14 mouse cellular contexts compared by ENCODE assay signal in the genomic region with DNA sequence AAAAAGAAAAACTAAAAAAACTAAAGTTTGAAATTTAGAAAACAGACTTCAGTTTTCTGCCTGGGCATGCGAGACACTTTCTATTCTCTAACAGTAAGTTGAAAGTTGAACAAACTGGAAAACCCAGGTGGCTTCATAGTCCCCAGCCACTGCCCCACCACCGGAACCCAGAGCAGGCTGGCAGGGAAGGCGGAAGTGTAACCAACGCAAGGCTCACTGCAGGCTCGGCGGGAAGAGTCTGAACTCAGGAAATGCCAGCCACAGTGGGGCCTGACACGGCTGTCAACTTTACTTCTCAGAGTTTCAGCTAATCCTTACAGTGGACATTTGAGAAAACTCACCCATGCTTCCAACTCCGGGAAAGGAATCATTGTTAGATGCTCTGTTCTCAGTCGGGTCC.
DNase-seq lines count a peak whose midpoint lies in the region; ATAC-seq and TF ChIP-seq lines count a peak whose summit lies in the region.
"Had no signal": no experiment of that assay in that cellular context is flagged by ENCODE, and none has a peak within 500 bp of the region (broad histone marks: within the 10 kb centered on the region; RNA-seq: fewer than 3 reads in every experiment).

No protein-coding gene starts in this region.

- no peak overlapping the region for H3K4me3 ChIP-seq in lung, postnatal 0 days (ENCODE audit: low read depth, low read length)
- no peak overlapping the region for H3K4me3 ChIP-seq in embryonic facial prominence, embryonic 15.5 days (replicated peaks)
- H3K4me3 ChIP-seq in hindbrain, embryonic 16.5 days (ENCODE audit: low read length): no peak overlapping the region
- H3K4me3 ChIP-seq: heart, embryonic 10.5 days; limb, embryonic 13.5 days had no signal

- peak; percentile 21 for DNase-seq in lung, postnatal 36 days
- no peak for DNase-seq in lung, postnatal 0 days (ENCODE audit: low spot score)
- peak; percentile 15 for DNase-seq in spleen, adult 12 weeks (ENCODE audit: low spot score)
- DNase-seq in thymus, postnatal 36 days: peak; percentile 64 to 79
- no peak for DNase-seq in ovary, postnatal 14 days (ENCODE audit: low spot score)
- no peak for DNase-seq in adrenal gland, adult 18-20 months (ENCODE audit: low spot score in 2 of 2)
- DNase-seq: cerebellum, postnatal 25 days; kidney, adult 9 months; layer of hippocampus, adult 9-11 months; lung, postnatal 14 days had no signal

- H3K9ac ChIP-seq in lung, postnatal 0 days (replicated peaks; ENCODE audit: low read depth): no peak overlapping the region
- H3K9ac ChIP-seq in embryonic facial prominence, embryonic 15.5 days: no peak overlapping the region
- H3K9ac ChIP-seq in hindbrain, embryonic 16.5 days (ENCODE audit: low read depth, low read length): no peak overlapping the region
- H3K9ac ChIP-seq: limb, embryonic 13.5 days had no signal

- no peaks in the 10 kb centered on the region for H3K9me3 ChIP-seq in lung, postnatal 0 days (ENCODE audit: low read length)
- H3K9me3 ChIP-seq in embryonic facial prominence, embryonic 15.5 days (replicated peaks): no peaks in the 10 kb centered on the region
- H3K9me3 ChIP-seq in hindbrain, embryonic 16.5 days (ENCODE audit: control insufficient read depth, low read length): no peaks in the 10 kb centered on the region; the same call in 1 of the 2 replicates
- H3K9me3 ChIP-seq: heart, embryonic 10.5 days; limb, embryonic 13.5 days had no signal

- no peaks in the 10 kb centered on the region for H3K4me1 ChIP-seq in lung, postnatal 0 days (ENCODE audit: insufficient read depth, low read depth, low read length)
- H3K4me1 ChIP-seq in embryonic facial prominence, embryonic 15.5 days: peaks cover 16% of the 10 kb centered on the region
- no peaks in the 10 kb centered on the region for H3K4me1 ChIP-seq in hindbrain, embryonic 16.5 days (ENCODE audit: control insufficient read depth, insufficient read depth, low read depth, low read length)
- H3K4me1 ChIP-seq: heart, embryonic 10.5 days had no signal

- H3K27me3 ChIP-seq in lung, postnatal 0 days (replicated peaks; ENCODE audit: insufficient read depth, low read length): no peaks in the 10 kb centered on the region
- H3K27me3 ChIP-seq in embryonic facial prominence, embryonic 15.5 days: no peaks in the 10 kb centered on the region
- H3K27me3 ChIP-seq in hindbrain, embryonic 16.5 days (replicated peaks; ENCODE audit: control insufficient read depth, insufficient read depth, low read length): no peaks in the 10 kb centered on the region
- H3K27me3 ChIP-seq: limb, embryonic 13.5 days had no signal

- no peak for ATAC-seq in lung, postnatal 0 days
- ATAC-seq in embryonic facial prominence, embryonic 15.5 days (ENCODE audit: insufficient number of reproducible peaks, low FRiP score, low TSS enrichment, low read depth): no peak
- no peak for ATAC-seq in hindbrain, embryonic 16.5 days

- no peak for TF ChIP-seq EP300 in lung, postnatal 0 days (IDR thresholded peaks at IDR 0.05)

- TF ChIP-seq CTCF in lung, postnatal 0 days (IDR thresholded peaks at IDR 0.05): no peak

- no peak overlapping the region for H3K27ac ChIP-seq in lung, postnatal 0 days (ENCODE audit: low read length)
- H3K27ac ChIP-seq in embryonic facial prominence, embryonic 15.5 days (replicated peaks): 0 out of 2 replicates have a peak overlapping the region, but pooled peaks have one; percentile 34
- H3K27ac ChIP-seq in hindbrain, embryonic 16.5 days (ENCODE audit: low read depth, low read length): no peak overlapping the region
- H3K27ac ChIP-seq: heart, embryonic 10.5 days; limb, embryonic 13.5 days had no signal

- no peak overlapping the region for H3K4me2 ChIP-seq in lung, postnatal 0 days (replicated peaks; ENCODE audit: low read depth, low read length)
- no peak overlapping the region for H3K4me2 ChIP-seq in embryonic facial prominence, embryonic 15.5 days (replicated peaks)
- H3K4me2 ChIP-seq in hindbrain, embryonic 16.5 days (ENCODE audit: low read length): no peak overlapping the region
- H3K4me2 ChIP-seq: limb, embryonic 13.5 days had no signal

- WGBS in lung, postnatal 0 days: 59% methylated on average over 9 of the region's 9 CpGs
- WGBS in embryonic facial prominence, embryonic 15.5 days: 52% methylated on average over 9 of the region's 9 CpGs
- WGBS in hindbrain, embryonic 16.5 days: 85% methylated on average over 9 of the region's 9 CpGs

- H3K36me3 ChIP-seq in lung, postnatal 0 days (ENCODE audit: insufficient read depth, low read length): no peaks in the 10 kb centered on the region
- H3K36me3 ChIP-seq in embryonic facial prominence, embryonic 15.5 days: no peaks in the 10 kb centered on the region
- no peaks in the 10 kb centered on the region for H3K36me3 ChIP-seq in hindbrain, embryonic 16.5 days (ENCODE audit: control insufficient read depth, insufficient read depth, low read length)
- H3K36me3 ChIP-seq: heart, embryonic 10.5 days; limb, embryonic 13.5 days had no signal

Comparison
In these comparisons a context has a peak if more than half of its experiments do, and no peak if none do; other contexts are left out.
1. DNase-seq: peak in lung, postnatal 36 days (single experiment), spleen, adult 12 weeks (single experiment) and thymus, postnatal 36 days (2 of 2); none in lung, postnatal 0 days (single experiment), ovary, postnatal 14 days (single experiment) and adrenal gland, adult 18-20 months (0 of 2).